Mouse (Mus musculus): Measurements from ENCODE around the gene Sergef. TPM values are rescaled to one million over a fixed set of nuclear protein-coding genes. Genes with fewer than 3 reads are reported as not detected.
A peak's percentile ranks its signal among the peaks of the same experiment; 100 is the strongest.

Gene Sergef
- total RNA-seq, 2 experiments from 2014 or later, result 3.0 to 4.7 TPM

- intact Hi-C loops (cut with DNase I), result no loop called here
- no peak for DNase-seq
Observed at GRCm38 (mm10) chr7:46512792-46513191, 126.8 kb downstream of the Sergef start.

GRCm38 (mm10) chr7:46510806-46511205 lies 128.8 kb downstream of the Sergef start:
- no peak for DNase-seq
- intact Hi-C loops (cut with DNase I), result no loop called here

- intact Hi-C loops (cut with DNase I), result no loop called here
- DNase-seq, result peak in 1 of 2 experiments; percentile 5
Observed at GRCm38 (mm10) chr7:46509391-46510310, 130.0 kb downstream of the Sergef start.

- intact Hi-C loops (cut with DNase I), result no loop called here
- no peak for DNase-seq
Observed at GRCm38 (mm10) chr7:46508590-46509318, 130.9 kb downstream of the Sergef start.

GRCm38 (mm10) chr7:46504157-46504556 lies 135.4 kb downstream of the Sergef start:
- no peak for DNase-seq
- intact Hi-C loops (cut with DNase I), result no loop called here

GRCm38 (mm10) chr7:46502650-46503049 lies 137.0 kb downstream of the Sergef start:
- DNase-seq, result no peak
- intact Hi-C loops (cut with DNase I), result no loop called here

GRCm38 (mm10) chr7:46501458-46501857 lies 138.1 kb downstream of the Sergef start:
- DNase-seq, result no peak
- intact Hi-C loops (cut with DNase I), result no loop called here

- no peak for DNase-seq
- intact Hi-C loops (cut with DNase I), result no loop called here
Observed at GRCm38 (mm10) chr7:46499561-46499960, 140.0 kb downstream of the Sergef start.

GRCm38 (mm10) chr7:46492134-46492678 lies 147.4 kb downstream of the Sergef start:
- intact Hi-C loops (cut with DNase I), result no loop called here
- DNase-seq, result no peak

GRCm38 (mm10) chr7:46487354-46487753 lies 152.3 kb downstream of the Sergef start:
- intact Hi-C loops (cut with DNase I), result no loop called here
- no peak for DNase-seq

- intact Hi-C loops (cut with DNase I), result no loop called here
- DNase-seq, result no peak
Observed at GRCm38 (mm10) chr7:46486761-46487160, 152.8 kb downstream of the Sergef start.

GRCm38 (mm10) chr7:46484223-46484622 lies 155.4 kb downstream of the Sergef start:
- DNase-seq, result no peak
- intact Hi-C loops (cut with DNase I), result no loop called here

GRCm38 (mm10) chr7:46483050-46483449 lies 156.6 kb downstream of the Sergef start:
- DNase-seq, result no peak
- intact Hi-C loops (cut with DNase I), result no loop called here

- intact Hi-C loops (cut with DNase I), result no loop called here
- DNase-seq, result peak; percentile 18 to 41
Observed at GRCm38 (mm10) chr7:46482099-46482531, 157.5 kb downstream of the Sergef start.

GRCm38 (mm10) chr7:46479793-46480192 lies 159.8 kb downstream of the Sergef start:
- intact Hi-C loops (cut with DNase I), result no loop called here
- DNase-seq, result no peak

GRCm38 (mm10) chr7:46477456-46477855 lies 162.2 kb downstream of the Sergef start:
- DNase-seq, result no peak
- intact Hi-C loops (cut with DNase I), result no loop called here

GRCm38 (mm10) chr7:46475464-46475863 lies 164.1 kb downstream of the Sergef start:
- no peak for DNase-seq
- intact Hi-C loops (cut with DNase I), result no loop called here

- intact Hi-C loops (cut with DNase I), result no loop called here
- no peak for DNase-seq
Observed at GRCm38 (mm10) chr7:46473141-46473540, 166.5 kb downstream of the Sergef start.

GRCm38 (mm10) chr7:46471054-46471737 lies 168.4 kb downstream of the Sergef start:
- DNase-seq, result no peak
- intact Hi-C loops (cut with DNase I), result no loop called here

- no peak for DNase-seq
- intact Hi-C loops (cut with DNase I), result no loop called here
Observed at GRCm38 (mm10) chr7:46469542-46469941, 170.1 kb downstream of the Sergef start.
